Mouse (Mus musculus) mouse embryonic stem cell (cell line): Measurements from ENCODE around the gene Sds.

Experiments used
- in situ Hi-C, 2 experiments: fragments of 300-500 bp; cut with MboI; formaldehyde crosslinking; loops; 1 replicate in 1 of 2; 3 replicates in 1 of 2; pipeline ENCODE4 v1.14.3; 2019 to 2020; ENCODE audit warnings: low sequenced_read_pairs in 2 of 2, low pct_unique_long_range_greater_than_20kb in 1 of 2, mixed read lengths in 1 of 2; ENCODE audit not compliant: unreplicated experiment in 1 of 2

Sds gene

DNA sequence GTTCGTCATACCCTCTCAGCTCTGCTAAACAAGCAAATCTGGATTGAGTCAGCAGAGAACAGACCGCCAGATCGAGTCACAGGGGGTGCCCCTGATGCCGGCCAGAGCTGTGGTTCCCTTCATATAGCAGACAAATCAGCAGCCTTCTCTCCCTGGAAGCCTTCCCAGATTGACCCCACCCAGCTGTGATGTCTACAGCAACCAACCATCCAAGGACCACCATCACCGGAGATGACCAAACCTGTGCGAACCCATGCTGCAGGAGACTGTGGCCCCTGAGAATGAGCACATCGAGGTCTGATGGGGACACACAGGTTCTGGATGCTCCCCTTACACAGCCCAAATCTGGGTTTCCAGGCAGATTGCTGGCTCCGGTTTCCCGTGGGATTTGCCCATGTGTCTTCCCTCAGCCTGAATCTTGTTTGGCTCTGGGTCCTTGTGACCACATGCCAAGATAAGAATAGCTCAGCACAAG is 25.9 kb downstream of the Sds start:
- in situ Hi-C loops: no loop called here

DNA sequence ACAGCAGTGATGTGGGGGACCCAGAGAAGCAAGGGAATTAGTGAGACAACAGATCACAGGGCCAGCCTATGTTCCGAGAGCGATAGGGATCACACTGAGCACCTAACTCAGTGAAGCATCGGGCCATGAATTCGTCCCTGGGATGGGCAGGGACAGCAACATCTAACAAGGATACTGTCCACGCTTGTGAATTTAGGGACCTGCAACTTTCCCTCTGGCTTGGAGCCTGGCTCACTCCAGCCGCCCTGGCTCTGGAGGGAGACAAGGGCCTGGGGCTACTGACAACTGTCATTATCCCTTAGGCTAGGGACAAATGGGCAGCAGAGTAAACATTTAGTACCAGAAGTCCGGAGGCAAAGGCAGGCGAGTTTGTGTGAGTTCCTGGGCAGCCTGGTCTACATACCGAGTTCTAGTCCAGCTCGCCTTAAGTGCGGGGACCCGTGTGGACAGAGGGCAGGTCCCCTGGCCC is 26.4 kb downstream of the Sds start:
- in situ Hi-C loops: no loop called here

DNA sequence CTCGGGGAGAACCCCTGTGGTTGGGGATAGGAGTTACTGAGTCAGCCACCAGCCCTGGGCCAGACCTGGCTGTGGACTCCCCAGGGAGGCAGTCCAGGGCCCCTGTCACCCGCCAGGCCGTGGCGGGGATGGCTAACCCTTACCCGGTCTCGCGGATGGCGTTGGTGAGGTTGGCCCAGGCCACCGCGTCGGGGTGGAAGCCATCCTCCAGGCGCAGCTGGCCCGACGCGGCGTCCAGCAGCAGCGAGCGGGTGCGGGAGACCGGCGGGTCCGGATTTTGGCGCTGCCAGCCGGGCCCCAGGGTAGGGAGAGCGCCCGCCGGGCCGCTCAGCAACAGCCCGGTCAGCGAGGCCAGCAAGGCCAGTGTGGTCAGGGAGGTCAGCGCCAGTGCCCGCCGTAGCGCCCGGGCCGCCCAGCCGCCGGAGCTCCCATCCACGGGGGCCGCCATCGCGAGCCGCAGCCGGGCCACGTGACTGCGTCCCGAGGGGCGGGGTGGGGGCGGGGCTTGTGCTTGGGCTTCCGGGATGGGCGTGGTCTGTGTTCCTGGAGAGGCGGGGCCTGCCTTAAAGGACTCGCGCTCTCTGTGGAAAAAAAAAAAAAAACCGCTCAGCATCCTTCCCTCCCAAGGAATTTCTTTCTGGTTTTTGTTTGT is 26.9 kb downstream of the Sds start, which contains the start of gene Plbd2:
Gene Plbd2, minus strand, starts transcription at position 482 of the 652 bp plus-strand sequence.
- in situ Hi-C loops: no loop called here

DNA sequence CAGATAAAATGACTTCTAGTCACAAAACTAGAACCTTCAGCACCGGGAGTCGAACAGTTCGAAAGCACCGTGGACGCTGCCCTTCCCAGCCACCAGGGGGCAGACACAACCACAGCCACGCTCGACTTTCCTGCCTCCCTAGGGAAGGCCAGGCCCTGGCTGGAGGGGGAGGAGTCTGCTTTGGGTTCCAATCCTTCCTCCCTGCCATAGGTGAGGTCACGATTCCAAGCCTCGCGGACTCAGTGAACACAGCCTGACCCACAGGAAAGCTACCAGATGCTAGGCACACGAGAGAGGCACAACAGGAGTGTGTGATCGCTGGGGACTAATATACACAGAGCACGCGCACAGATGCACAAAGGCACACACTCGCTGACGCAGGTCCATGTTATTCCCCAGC is 29.0 kb downstream of the Sds start:
- in situ Hi-C loops: no loop called here

DNA sequence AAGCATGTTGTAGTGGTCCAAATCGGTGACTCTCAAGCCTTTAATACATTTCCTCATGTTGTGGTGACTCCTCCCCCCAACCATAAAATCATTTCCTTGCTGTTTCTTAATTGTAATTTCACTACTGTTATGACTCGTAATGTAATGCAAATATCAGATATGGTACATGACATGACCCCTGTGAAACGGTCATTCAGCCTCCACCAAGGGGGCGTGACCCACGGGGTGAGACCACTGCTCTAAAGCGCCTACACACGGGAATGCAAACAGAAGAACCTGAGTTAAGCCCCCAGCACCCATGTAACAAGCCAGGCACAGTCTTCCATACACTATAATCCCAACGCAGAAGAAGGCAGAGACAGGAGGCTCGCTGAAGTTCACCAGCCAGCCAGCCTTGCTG is 29.5 kb downstream of the Sds start:
- in situ Hi-C loops: no loop called here

DNA sequence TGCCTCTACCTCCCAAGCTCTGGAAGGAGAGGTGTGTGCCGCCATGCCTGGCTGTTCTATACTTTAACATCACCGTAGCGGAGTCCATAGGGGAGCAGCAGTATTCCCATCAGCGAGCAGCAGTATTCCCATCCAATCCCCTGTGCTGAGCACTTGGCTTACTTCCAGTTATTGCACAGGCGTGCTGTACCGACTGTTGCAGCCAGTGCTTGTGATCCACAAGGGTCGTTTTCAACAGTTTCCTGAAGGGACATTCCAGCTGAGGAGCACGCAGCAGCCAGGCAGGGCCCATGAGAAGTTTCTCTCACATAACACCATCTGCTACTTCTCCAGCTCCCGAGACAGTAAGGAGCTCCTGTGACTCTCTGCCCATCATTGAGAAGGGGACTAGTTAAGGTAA is 30.2 kb downstream of the Sds start:
- in situ Hi-C loops: no loop called here

DNA sequence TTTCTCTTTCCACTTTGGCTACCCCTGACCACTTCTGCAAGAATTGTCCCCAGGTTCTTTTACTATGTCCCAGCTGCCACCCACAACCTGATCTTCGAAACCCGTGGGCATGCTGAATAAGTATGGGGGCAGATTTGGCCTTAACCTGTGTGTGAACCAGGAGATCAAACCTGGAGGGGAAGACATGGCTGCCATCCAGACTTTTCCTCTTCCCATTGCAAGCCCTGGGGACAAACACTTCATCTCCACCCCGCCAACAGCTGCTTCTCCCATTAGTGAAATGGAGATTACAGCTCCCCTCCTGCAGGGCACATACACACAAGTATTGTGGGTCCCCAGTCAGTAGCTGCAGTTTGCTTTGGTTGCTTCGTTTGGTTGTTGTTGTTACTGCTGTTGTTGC is 31.0 kb downstream of the Sds start:
- in situ Hi-C loops: no loop called here

DNA sequence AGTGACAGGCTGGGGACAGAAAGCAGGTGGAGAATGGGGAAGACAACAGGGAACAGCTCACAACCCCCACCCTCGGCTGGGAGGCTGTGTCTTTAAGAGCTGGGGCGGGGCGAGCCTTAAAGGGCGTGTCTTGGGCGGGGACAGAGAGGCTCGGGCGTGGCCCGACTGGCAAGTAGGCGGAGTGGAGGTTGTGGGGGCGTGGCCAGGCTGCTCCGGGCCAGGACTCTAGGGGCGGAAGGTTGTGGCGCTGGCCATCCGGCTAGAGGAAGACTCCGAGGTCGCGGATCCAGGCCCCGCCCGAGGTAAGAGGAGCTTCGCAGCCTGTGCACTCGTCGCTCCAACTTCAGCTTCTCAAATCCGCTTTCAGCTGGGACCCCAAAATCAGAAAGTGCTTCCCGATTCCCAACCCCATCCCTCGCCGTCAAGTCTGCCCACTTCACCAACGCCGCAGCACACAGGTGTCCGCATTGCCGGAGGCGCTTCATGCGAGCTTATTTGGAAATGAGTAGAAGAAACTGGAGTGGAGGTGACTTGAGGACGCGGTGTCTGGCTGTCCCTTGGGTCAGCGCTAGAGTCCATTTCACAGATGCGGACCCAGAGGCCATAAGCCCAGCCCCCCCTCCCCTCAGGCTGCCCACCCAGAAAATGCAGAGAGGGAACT is 34.8 kb downstream of the Sds start, which contains the start of gene Slc8b1:
Gene Slc8b1, plus strand, starts transcription at position 187 of the 661 bp plus-strand sequence.
- in situ Hi-C loops: loop anchor here (5.0 to 10.0 kb wide), 2 partner anchors 76 to 94 kb away; partner anchors contain the start of genes Iqcd (in 1 of the 2) and Tpcn1 (in 1 of the 2)

DNA sequence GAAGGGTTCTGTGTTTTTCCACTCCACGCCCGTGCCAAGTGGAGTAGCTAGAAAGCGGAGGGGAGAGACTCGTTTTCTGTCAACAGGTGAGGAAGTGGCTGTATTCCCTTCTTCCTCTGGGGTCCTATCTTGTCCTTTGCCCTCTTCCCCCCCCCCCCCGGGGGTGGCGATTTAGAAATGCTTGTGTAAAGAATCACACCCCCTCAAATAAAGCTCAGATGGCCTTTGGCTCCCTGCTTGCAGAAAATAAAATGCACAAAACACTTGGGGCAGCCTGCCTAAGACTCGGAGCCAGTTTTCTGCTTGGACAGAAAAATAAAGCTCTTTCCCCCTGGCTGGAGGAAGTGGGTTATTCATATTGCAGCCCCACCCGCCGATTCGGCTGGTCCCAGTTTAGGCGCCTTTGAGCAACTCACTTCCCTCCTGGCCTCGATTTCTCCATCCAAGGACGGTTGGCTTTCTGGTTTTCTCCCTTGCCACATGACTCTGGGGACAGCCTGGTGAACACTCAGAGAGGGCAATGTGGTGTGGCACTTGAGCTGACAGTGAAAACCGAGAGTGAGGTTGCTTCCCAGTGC is 35.4 kb downstream of the Sds start:
- in situ Hi-C loops: loop anchor here (5.0 to 10.0 kb wide), 2 partner anchors 76 to 93 kb away; partner anchors contain the start of genes Iqcd (in 1 of the 2) and Tpcn1 (in 1 of the 2)

DNA sequence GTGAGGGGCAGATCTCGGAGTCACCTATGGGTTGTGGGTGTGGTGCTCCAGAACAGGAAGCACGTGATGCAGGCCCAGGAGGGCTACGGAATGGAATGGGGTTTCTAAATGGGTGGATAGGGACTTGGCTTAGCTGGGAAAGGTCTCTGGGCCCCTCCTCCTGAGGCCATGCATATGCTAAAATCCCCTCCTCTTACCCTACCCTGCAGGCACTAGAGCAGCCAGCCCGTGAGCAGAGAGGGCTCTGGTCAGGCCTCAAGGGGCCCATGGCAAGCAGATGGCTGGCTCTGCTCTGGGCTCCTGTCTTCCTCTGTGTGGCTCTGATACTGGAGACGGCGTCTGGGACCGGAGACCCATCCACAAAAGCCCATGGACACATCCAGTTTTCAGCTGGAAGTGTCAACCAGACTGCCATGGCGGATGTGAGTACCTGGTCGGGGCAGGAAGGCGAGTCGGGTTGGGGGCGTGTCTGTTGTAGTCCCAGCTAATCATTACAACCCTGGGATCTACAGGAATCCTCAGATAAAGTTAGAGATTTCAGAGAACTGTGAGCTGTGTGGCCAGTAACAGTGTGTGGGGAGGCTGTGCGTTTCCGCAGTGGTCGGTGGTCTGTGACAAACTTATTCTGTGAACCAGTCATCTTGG is 36.7 kb downstream of the Sds start:
- in situ Hi-C loops: loop anchor here (5.0 to 10.0 kb wide), 2 partner anchors 74 to 92 kb away; partner anchors contain the start of genes Iqcd (in 1 of the 2) and Tpcn1 (in 1 of the 2)

DNA sequence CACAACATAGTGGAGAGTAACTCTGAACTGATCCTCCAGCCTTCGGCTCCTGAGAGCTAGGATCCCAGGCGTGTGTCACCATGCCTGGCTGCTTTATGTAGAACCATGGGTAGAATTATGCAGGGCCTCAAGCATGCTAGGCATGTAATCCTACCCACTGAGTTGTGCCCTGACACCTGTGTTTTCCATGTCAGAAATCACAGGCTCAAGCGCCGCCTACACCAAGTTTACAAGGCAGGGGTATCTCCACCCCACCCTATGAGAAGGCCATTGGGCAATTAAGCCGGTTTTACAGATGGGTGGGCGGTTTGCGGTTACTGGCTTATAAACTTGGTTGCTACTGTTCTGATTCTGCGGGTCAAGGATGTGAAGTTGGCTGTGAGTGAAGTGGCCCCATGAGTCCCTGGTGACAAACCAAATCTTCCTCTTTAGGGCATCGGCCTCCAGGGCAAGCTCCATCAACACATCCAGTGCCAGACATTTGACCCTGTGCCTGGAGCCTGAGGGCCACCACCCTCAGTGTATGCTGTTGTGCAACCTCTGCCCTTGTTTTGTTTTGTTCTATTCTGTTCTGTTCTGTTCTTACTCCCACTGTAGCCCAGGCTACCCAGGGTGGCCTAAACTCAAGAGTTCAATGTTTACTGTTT is 37.8 kb downstream of the Sds start:
- in situ Hi-C loops: loop anchor here (5.0 to 10.0 kb wide), 2 partner anchors 73 to 91 kb away; partner anchors contain the start of genes Iqcd (in 1 of the 2) and Tpcn1 (in 1 of the 2)

DNA sequence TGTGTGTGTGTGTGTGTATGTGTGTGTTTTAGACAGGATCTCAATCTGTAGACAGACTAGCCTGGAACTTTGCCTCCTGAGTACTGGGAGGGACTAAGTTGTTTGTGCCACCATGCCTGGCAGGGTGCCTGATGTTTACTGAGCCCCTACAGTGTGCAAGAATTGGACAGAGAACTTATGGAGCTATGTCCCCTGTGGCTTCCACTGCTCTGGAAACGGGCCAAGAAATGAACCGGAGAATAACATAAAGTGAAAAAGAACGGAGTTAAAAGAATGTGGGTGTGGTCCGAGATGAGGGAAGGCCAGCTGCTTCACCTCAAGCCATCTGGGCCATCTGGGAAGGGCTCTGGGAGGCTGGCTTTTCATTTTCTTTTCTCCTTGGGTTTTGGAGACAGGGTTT is 38.4 kb downstream of the Sds start:
- in situ Hi-C loops: loop anchor here (5.0 to 10.0 kb wide), 2 partner anchors 73 to 90 kb away; partner anchors contain the start of genes Iqcd (in 1 of the 2) and Tpcn1 (in 1 of the 2)

DNA sequence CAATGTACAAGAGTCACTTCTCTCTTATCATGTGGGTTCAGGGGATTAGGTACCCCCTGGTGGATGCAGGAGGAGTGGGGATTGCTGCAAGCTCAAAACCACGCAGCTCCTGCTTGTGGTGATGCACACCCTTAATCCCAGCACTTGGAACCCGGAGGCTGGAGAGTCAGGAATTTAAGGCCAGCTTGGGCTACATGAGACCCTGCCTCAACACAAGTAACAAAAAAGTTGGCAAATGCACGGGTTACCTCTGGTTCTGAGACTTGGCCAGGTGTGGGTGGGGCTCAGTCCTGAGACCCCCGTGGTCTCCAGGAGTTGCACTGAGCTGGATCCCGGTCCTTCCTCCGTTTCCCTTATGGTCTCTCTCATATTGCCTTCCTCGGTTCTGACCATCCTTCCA is 39.1 kb downstream of the Sds start:
- in situ Hi-C loops: loop anchor here in 1 of 2 experiments (10.0 kb wide), 1 partner anchor 89 kb away; no protein-coding TSS in a partner anchor

DNA sequence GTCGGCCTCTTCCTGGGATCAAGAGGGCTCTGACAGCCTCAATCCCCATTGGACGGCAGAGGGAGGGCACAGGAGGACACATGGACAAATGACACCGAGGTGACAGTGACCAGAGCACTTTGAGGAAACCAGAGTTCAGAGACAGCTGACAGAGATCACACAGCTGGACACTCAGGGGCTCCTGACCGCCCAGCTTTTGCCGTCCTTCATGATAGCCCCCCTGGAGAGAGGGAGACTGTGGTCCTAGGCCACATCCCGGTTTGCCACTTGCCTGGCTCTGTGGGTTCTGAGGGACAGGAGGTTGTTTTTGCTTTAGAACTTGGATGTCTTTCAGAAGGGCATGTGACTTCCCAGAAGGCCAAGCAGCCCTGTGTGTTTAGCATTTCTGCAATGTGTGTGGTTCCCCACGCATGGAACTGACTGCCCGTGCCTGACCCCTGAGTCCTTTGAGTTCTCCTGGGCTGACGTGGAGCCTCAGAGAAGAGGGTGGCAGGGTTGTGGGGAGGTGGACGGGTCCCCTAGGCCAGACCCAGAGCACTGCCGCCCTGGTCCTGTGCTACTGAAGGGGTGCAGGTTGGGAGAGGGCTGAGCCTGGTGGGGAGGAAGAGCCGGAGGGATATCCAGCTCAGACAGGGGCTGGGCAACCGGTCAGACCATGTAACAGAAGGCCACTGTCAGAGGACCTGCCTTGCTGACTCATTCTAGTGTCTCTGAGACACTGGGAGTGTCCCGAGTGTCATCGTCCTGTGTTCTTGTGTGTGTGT is 40.1 kb downstream of the Sds start:
- in situ Hi-C loops: loop anchor here in 1 of 2 experiments (10.0 kb wide), 1 partner anchor 88 kb away; no protein-coding TSS in a partner anchor

DNA sequence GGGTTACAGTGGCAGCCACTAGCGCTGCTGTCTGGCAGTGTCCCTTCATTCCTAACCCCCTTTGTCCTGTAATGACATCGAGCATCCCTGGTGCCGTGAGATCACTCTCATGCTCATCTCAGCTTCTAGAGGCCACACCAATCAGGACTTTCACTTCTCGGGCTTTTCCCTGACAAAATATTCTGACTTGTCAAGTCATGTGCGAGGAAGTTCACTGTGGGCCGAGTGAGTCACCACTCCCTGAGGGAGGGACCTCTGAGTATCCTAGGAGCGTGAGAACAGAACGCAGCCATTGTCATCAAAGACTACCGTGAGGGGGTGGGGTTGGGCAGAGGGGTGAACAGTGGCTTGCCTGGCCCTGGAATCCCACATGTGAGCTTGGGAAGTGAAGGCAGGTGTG is 41.2 kb downstream of the Sds start:
- in situ Hi-C loops: loop anchor here in 1 of 2 experiments (10.0 kb wide), 1 partner anchor 87 kb away; no protein-coding TSS in a partner anchor

DNA sequence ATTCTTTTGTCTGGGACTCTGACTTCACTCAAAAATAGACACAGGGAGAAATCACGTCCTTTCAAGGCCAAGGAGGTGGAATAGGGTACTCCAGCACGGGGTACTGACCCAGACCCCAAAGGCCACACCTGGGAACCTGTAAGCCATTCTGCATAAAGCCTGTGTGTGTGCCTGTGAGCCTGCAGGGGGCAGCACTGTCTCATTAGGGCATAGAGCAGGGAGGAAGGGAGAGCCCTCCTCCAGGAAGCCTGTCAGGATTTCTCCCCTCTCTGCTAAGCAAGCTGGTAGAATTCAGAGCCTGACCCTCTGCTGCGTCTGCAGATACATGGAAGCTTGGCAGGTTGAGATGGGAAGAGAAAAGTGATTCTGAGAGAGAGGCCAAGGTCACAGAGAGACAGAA is 46.3 kb downstream of the Sds start:
- in situ Hi-C loops: no loop called here

DNA sequence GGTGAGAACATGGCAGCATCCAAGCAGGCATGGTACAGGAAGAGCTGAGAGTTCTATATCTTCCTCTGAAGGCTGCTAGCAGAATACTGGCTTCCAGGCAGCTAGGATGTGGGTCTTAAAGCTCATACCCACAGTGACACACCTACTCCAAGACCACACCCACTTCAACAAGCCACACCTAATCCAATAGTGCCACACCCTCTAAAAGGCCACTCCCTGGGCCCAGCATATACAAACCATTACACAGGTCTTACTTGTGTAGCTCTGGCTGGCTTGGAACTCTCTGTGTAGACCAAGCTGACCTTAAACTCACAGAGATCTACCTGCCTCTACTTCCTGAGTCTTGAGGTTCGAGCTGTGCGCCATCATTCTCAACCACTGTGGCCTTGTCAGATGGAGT is 48.4 kb downstream of the Sds start:
- in situ Hi-C loops: no loop called here
